Mouse (Mus musculus): Measurements from ENCODE around the gene Gm45785.

Gm45785 gene

DNA sequence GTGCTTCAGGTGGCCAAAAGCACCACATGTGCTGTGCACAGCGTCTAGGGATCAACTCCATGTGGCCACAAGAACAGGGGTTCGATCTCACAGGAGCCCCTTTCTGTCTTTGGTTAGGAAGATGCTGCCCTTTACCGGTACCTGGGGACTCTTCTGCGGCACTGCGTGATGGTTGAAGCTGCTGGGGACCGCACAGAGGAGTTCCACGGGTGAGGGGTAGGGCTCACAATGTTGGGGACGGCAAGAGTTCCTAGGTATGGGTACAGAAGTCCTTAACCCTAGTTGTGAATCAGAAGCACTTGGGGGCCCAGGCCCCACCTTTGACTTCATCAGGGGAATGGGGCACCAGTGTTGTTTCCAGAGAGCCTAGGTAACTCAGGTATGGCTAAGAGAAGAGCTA is 2.6 kb upstream of the Gm45785 start:
- no peak for DNase-seq (ENCODE audit: low read depth in 2 of 2, low spot score in 2 of 2)

DNA sequence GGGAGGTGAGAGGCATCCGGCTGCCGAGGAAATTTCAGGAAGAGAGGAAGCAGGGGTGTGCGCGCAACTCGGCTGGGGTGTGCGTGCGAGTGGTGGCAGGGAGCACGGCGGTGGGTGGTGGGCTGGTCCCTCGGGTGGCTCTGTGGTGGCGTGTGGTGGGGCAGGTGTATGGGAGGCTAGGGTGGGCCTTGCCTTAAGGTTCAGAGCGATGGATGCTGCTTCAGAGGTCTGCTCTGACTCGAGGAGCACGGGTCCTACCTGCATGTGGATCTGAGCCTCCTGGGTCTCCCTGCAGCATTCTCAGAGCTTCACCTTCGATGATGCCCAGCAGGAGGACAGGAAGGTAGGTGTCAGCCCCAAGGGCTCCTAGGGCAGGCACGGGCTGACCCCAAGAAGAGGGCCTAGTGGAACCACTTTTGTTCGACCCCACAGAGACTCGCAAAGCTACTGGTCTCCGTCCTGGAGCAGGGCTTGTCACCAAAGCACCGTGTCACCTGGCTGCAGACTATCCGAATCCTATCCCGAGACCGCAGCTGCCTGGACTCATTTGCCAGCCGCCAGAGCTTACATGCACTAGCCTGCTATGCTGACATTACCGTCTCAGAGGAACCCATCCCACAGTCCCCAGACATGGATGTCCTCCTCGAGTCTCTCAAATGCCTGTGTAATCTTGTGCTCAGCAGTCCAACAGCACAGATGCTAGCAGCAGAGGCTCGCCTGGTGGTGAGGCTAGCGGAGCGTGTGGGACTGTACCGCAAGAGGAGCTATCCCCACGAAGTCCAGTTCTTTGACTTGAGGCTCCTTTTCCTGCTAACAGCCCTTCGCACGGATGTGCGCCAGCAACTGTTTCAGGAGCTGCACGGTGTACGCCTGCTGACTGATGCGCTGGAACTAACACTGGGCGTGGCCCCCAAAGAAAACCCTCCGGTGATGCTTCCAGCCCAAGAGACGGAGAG is 1.7 kb upstream of the Gm45785 start, which contains the start of gene Bet1l:
Gene Bet1l, minus strand, starts transcription at position 28 of the 956 bp plus-strand sequence.
- DNase-seq (ENCODE audit: low read depth in 2 of 2, low spot score in 2 of 2), result no peak

DNA sequence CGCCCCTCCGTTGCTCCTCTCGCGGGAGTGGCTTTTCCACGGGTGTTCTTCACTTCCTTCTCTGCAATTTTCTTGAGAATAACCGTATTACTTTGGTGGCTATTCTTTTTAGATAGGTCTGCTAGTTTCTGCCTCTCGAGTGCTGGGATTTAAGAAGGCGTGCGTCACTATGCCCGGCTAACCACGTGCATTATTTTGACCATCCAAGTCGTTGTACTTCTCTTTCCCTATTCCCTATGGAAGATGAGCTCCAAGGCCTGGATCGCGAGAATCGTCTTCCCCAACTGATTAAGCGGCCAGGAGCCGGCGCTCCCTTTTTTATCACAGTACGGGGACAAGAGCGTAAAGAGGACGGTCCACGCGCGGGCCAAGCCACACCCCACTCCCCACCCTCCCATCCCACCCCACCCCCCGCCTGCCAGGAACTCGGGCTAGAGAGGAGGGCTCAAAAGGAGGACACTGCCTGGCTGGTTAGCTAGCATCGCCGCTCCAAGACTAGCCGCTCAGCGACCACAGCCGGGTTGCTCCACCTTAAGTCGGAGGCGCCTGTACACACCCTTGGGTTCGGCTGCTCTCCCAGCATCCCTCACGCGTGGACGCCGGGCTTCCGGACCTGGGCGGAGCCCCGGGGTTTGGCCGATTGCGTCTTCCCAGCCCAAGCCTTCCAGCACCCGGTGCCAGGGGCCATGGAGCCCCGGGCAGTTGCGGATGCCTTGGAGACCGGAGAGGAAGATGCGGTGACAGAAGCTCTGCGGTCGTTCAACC is 836 bp upstream of the Gm45785 start, which contains the start of gene Ric8a:
Gene Ric8a, plus strand, starts transcription at position 173 of the 765 bp plus-strand sequence.
- peak; percentile 76 to 77 for DNase-seq (ENCODE audit: low read depth in 2 of 2, low spot score in 2 of 2)

DNA sequence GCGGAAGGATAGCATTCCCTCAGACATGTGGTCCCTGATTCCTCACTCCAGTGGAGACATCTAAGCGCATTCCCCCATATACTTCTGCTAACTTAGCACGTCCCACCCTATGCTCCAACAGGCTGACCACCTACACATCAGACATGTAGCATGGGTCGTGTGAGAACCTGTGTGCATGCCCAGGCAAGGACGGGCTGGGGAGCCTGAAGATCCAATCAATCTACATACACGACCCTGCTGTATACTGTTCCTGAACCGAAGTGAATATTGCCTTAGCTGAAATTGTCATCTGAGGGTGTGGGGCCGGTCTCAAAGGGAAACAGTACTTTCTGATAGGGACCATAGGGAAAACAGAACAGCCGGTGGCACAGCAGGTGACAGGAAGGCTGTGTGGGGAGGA is 950 bp downstream of the Gm45785 start:
- DNase-seq (ENCODE audit: low read depth in 2 of 2, low spot score in 2 of 2), result no peak

DNA sequence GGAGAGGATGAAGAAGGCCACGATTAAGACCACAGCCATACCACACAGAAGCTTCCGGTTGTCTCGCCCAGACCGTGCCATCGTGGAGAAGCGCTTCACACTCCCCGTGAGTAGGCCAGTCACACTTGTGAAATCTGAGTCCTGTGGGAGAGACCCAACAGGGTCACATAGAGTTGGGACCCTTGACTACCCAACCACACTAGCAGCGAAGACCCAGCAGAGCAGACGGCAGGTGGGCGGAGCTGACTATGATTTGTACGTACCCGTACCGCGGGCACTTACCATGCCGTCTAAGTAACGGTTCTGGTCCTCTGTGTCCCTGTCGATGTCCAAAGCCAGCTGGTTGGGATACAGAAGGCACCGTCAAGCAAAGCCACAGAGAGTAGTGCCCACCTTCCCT is 1.6 kb downstream of the Gm45785 start:
- no peak for DNase-seq (ENCODE audit: low read depth in 2 of 2, low spot score in 2 of 2)

DNA sequence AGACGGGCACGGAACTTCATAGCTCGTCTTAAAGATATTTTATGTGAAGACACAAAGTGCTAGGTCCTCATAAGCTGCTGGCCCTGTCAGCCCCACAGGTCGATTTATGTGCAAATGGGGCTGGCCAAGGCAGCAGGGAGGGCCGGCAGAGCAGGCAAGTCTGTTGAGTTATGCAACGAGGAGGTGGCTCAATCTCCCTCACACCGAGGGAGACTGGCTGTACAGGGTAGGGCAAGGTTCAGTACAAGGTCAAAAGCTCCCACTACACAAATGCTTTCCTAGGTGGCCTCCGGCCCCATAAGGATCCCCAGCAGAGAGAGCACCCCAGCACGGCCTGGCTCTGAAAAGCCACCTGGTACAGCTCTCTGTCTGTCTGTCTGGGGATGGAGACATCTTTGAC is 2.7 kb downstream of the Gm45785 start:
- DNase-seq (ENCODE audit: low read depth in 2 of 2, low spot score in 2 of 2), result no peak

DNA sequence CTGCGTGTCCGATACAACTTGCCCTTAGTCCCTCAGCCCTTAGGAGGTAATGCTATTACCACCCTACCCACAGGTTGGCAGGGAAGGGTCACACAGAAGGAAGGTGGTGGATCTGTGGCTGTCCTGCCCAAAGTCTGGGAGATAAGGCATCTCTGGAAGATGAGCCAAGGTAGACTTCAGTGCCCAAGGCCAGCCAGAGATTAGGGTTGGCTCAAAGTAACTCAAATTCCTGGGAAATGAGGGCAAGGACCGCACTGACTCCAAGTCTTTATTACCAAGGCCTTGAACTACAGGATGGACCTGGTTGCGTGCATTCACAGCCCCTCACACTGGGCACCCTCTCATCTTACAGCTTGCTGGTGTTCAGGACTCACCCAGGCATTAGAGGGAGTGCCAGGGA is 4.2 kb downstream of the Gm45785 start:
- DNase-seq (ENCODE audit: low read depth in 2 of 2, low spot score in 2 of 2), result no peak

DNA sequence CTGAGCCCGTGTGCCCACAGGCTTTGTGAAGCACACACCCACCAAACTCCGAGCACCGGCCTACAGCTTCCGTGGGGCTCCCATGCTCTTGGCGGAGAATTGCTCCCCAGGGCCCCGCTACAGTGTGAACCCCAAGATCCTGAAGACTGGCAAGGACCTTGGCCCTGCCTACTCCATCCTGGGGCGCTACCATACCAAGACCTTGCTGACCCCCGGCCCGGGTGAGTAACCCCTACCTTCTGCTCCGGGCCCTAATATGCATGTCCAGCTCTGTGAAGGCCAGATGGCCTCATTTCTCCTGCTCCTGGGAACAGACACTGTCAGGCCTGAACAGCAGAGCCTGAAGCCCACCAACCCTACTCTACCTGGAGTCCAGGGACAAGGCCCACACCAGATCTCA is 7.5 kb downstream of the Gm45785 start:
- no peak for DNase-seq (ENCODE audit: low read depth in 2 of 2, low spot score in 2 of 2)

DNA sequence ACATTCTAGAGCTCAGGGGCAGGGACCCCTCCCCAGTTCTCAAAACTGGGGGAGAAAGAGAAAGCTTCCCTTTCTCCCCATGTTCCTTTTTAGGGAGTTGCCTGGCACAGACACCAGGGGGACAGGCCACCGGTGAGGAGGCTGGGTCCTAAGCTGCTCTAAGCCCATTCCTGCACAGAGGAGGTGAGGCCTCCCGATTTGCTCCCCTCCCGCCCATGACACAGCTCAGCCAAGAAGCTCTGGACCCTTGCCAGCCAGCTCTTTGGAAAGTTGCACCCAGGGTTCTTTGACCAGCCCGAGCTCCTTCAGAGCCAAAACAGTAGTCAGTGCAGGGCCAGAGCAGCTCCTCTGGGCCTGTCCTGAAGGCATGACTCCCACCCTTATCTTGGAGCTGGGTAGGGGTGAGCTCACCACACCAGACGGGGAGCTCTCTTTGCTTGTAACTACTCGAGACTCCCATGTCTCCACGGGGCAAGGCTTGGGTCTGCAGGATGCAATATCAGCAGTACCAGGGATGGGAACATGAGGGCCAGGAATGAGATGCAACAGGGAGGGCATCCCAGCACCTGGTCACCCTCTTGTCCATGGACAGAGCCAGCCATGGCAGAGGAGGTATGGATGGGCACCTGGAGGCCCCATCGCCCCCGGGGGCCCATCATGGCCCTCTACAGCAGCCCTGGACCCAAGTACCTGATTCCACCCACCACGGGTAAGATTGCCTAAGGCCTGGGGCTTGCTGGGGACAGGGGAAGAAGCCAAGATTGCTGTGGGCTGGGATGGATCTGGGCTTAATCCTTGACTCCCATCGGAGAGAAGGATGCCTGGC is 8.2 kb downstream of the Gm45785 start, which contains the start of gene Odf3:
Gene Odf3, plus strand, starts transcription at position 51 of the 826 bp plus-strand sequence.
- no peak for DNase-seq (ENCODE audit: low read depth in 2 of 2, low spot score in 2 of 2)

DNA sequence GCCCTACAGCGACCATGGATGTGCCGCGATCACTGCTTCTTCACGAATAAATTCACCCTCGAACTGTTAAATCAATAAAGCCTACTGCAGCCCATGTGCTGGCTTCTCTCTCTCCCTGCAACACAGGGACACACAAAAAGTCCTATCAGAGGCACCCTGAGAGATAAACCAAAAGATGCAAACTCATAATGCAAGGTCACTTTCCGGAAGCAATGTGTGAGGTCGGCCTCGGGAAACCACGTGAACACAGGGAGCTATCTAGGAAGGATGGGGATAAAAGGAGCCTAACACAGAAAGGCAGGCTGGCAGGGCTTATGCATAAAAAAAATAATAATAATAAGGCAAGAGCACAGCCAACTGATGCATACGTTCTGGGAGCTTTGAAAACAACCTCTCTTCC is 9.5 kb downstream of the Gm45785 start:
- no peak for DNase-seq (ENCODE audit: low read depth in 2 of 2, low spot score in 2 of 2)

DNA sequence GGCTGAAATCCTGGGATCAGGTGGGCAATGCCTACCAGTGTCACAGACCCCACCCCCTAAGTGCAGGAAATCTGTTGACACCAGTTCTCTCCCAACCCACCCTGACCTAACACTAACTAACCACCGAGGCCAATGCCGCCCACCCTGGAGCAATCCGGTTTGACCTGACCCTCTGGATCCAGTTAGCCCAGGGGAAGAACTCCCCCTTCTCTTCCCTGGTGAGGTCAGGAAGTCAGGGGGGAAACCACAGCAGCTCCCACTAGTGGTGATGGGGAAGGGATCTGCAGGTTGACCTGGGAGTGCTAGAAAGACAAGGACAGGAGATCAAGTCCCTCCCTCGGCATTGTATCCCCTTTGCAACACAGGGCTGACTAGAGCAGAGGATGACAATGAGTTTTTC is 10.4 kb downstream of the Gm45785 start:
- no peak for DNase-seq (ENCODE audit: low read depth in 2 of 2, low spot score in 2 of 2)

DNA sequence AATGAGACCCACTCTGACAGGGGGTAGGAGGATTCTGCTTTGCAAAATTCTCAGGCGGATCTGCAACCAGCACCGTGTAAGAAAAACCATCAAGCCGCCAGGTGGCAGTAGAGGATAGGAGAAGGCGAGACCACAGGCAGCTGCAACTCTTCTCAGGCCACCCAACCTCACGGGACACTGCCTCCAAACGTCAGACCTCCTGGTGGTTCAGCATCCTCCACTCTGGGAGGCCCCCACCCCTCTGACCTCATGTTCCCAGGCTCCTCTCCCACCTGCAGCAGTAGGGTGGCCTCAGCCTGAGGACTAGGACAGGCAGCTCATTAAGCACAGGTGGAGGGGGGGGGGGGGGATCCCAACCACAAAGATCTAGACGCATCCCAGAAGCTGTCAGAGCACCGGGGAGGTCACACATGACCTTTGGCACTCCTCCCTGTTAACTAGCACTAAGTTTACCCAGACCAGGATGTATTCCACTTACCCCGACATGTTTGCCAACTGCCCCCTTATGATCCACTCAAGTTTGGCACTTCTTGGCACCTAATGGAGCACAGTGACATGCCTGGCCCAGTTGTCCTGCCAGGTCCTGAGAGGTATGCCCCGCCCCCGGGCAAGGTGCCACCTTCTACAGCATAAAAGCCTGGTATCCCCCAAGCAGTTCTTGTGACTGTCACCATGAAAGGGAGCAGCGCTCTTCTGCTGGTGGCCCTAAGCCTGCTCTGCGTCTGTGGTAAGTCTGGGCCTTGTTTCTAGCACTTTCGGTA is 11.0 kb downstream of the Gm45785 start, which contains the start of gene Scgb1c1:
Gene Scgb1c1, plus strand, starts transcription at position 643 of the 761 bp plus-strand sequence.
- peak; percentile 87 to 91 for DNase-seq (ENCODE audit: low read depth in 2 of 2, low spot score in 2 of 2)

DNA sequence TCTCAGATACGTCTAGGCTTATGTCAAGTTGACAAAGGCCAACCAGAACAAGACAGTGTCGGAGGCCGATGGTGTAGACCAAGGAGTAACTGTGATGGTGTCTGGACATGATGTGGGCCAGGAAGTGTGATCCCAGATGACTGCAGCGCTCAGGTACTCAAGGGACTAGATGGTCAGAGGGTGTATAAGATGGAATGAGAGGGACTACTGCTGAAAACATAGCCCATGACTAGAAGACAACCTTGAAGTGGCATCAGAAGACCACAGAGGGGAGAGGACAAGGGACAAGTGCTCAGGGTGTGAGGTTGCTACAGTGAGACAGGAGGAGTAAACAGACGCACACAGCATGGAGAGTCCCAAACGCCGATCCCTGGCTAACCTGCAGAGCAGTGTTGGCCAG is 12.3 kb downstream of the Gm45785 start:
- DNase-seq (ENCODE audit: low read depth in 2 of 2, low spot score in 2 of 2), result no peak

DNA sequence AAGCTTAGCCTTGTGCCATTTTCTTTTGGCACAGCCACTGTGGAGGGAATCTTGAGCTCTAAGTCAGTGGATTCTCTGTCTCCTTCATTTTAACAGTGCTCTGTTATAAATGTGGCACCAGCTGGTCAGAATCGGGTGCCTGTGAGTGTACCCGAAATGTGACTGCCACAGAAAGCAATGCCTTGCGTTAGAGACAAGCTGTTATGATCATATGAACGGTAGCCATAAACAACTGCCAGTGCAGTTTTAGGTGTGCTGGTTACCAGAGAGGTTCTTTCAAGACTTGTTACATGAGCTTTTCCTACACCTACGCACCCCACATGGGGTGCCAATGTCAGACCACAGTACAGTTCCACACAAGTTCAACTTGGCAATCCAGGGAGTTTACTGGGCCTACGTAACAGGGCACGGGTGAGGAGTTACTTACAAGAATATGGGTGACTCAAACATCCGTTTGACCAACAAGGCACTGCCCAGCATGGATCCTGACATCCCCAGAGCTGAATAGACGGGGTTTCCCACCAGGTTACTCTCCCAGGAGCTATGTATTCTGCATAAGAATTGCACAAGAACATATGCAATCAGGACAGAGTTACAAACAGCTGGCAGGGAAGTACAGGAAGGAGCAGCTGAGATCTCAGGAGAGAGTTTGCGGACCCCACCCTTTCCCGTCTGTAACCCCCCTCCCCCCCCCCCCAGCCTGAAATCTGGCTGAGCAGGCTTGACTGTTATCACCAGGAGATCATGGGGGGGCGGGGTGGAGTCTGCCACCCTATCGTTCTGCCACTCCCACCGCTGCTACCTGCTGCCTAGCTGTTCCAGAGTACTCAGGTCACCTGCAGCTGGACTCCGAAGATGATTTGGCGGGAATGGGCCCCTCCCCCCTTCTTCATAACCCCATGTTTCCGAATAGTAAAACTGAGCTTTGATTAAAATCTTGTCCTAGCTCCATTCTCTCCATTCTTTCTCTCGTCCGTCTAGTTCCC is 15.1 kb downstream of the Gm45785 start:
- no peak for DNase-seq (ENCODE audit: low read depth in 2 of 2, low spot score in 2 of 2)

DNA sequence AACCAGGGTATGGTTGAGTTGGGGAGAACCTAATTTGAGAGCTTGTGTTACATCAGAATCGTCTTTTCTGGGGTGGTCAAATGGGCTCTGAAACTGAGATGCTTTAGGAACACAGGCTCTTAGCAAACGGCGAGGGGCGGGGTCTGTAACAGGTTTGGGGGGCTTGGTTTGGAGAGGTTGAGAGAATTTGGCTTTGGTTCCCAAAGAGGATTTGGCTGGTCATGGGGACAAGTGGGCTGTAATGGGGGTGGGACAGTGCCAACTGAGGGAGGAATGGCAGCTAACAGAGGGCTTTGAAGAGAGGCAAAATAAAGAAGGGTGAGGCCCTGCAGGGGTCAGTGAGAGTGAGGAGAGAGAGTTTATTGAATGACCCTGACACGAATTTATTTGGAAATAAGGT is 16.6 kb downstream of the Gm45785 start:
- DNase-seq (ENCODE audit: low read depth in 2 of 2, low spot score in 2 of 2), result no peak

DNA sequence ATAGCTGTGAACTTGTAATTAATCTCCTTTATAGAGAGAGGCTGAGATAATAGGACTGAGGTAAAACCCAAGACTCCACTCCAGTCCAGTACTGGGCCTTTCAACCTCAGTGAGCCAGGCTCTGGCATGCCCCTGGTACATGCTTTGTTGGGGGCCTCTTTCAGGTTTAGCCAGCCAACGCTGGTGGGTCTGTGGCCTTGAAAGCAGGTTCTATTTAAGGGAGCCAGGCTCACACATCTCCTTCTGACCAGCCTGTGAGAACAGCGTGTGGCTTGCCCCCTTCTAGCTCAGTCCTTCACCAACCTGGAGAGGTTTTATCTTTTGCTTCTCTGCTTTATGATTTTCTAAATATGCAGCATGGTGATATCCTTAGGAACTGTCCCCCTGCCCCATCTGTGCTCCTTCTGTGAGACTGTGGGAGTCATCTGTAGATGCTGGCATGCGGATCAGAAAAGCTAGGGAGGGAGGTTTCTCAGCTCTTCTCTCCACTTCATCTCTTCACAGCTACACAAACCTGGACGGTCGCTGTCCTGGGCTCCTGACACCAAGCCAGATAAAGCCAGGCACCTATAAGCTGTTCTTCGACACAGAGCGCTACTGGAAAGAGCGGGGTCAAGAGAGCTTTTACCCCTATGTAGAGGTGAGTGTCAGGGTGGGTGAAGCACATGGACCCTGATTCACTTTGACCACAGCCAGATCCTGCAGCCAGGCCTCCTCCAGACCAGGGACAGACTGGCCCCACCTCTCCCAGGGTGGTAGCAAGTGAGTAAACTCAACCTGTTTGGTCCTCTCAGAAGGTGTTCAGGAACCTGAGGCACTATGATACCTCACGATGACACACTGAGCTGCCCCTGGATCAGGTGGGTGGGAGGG is 19.7 kb downstream of the Gm45785 start:
- no peak for DNase-seq (ENCODE audit: low read depth in 2 of 2, low spot score in 2 of 2)

DNA sequence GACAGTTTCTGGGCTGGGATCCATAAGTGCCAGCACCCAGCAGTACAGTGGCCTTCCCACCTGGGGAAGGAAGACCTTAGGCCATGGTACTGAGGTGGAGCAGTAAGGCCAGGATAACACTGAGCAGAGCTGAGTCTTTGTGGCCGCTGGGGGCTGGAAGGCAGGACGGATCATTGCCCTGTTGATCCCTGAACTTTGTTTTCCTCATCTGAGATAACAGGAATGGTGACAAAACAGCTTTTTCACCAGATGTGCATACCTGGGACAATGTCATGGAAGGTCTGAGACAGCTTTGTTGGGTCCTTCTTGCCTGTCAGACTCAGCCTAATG is 20.4 kb downstream of the Gm45785 start:
- DNase-seq (ENCODE audit: low read depth in 2 of 2, low spot score in 2 of 2), result no peak

All from CD8-positive naive resting alpha-beta T cell, adult 2 months (primary cell).